Mouse (Mus musculus): ENCODE measurements around the gene Krtap1-3.
"Not testable (repeated sequence)": the region's sequence is repeated elsewhere in the genome, so short reads cannot be mapped to it uniquely, and the experiment has no call there.

DNA sequence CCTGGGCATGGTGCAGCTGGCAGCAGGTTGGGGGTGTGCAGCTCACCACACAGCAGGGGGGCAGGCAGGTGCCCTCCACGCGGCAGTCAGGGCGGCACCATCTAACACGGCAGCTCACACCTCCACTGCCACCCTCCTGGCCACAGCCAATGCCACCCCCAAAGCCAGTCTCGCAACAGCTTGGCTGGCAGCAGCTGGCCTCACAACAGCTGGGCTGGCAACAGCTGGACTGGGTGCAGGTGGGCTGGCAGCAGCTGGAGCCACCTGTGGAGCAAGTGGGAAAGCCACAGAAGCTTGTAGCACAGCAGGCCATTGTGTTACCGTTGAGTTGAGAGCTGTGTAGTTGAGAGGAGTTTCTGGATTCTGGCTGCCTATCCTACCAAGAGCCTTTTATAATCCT is 6.6 kb upstream of the Krtap1-3 start, which contains the start of gene Krtap9-3:
- TF ChIP-seq CTCF (IDR thresholded peaks at IDR 0.05 in 2 of 3, conservative IDR thresholded peaks at IDR 0.05 in 1 of 3; ENCODE audit: control insufficient read depth in 1 of 3, insufficient read depth in 1 of 3, low read depth in 2 of 3, low read length in 3 of 3, poor library complexity in 1 of 3, severe bottlenecking in 1 of 3); MAZ (IDR thresholded peaks at IDR 0.05; ENCODE audit: low read depth, low read length); JUND (IDR thresholded peaks at IDR 0.05; ENCODE audit: low read depth, low read length); USF1 (IDR thresholded peaks at IDR 0.05; ENCODE audit: low read depth, low read length); TAL1 (IDR thresholded peaks at IDR 0.05; ENCODE audit: low read length); HCFC1 (IDR thresholded peaks at IDR 0.05; ENCODE audit: low read depth, low read length); MAFK (IDR thresholded peaks at IDR 0.05; ENCODE audit: borderline replicate concordance, low read depth, low read length); KAT2A (conservative IDR thresholded peaks at IDR 0.05; ENCODE audit: low read depth, low read length); ZNF384 (IDR thresholded peaks at IDR 0.05; ENCODE audit: low read depth, low read length); E2F4 (IDR thresholded peaks at IDR 0.05; ENCODE audit: borderline replicate concordance, low read depth, low read length): not testable (repeated sequence)
